Mouse (Mus musculus): ENCODE data around the gene Brpf1. TPM values are rescaled to one million over a fixed set of nuclear protein-coding genes. Genes with fewer than 3 reads are reported as not detected.
"Not testable (repeated sequence)": the region's sequence is repeated elsewhere in the genome, so short reads cannot be mapped to it uniquely, and the experiment has no call there.

The Brpf1 gene
- polyA plus RNA-seq, 1 experiment from 2014 or later: 20.0 TPM

DNA sequence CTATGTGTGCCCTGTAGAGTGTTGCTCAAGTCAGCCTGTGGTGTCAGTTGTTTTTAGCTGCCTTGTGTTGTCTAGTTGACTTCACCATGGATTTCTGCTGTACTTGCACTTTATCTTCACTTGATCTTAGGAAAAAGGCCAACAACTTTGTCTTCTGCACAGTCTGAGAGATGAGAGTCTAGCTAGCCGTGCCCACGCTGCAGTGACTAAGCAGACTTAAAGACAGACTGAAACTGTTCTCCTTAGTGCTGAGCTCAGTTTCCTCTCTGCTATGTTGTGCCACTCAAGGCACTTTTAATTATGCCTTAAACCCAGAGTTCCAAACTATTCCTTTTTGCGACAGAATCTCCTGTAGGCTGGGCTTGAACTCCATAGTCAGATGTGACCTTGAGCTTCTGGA is 9.0 kb downstream of the Brpf1 start:
- Histone ChIP-seq H3K9ac (ENCODE audit: low read depth, low read length) (no peak overlapping the region), H3K27me3 (replicated peaks; ENCODE audit: control insufficient read depth, insufficient read depth, low read length) (no peaks in the 10 kb centered on the region), H3K9me3 (ENCODE audit: control insufficient read depth, low read length) (no peaks in the 10 kb centered on the region), H3K27ac (replicated peaks; ENCODE audit: low read depth, low read length) (no peak overlapping the region), H3K4me1 (ENCODE audit: control insufficient read depth, insufficient read depth, low read length) (no peaks in the 10 kb centered on the region), H3K4me2 (ENCODE audit: low read depth, low read length) (no peak overlapping the region), H3K36me3 (ENCODE audit: control insufficient read depth, insufficient read depth, low read length) (peaks cover 93% of the 10 kb centered on the region), H3K4me3 (ENCODE audit: low read depth, low read length) (no peak overlapping the region)
- ATAC-seq (ENCODE audit: low read depth): no peak
- DNase-seq (ENCODE audit: low spot score): no peak
- WGBS: 91% methylated on average over 3 of the region's 3 CpGs

DNA sequence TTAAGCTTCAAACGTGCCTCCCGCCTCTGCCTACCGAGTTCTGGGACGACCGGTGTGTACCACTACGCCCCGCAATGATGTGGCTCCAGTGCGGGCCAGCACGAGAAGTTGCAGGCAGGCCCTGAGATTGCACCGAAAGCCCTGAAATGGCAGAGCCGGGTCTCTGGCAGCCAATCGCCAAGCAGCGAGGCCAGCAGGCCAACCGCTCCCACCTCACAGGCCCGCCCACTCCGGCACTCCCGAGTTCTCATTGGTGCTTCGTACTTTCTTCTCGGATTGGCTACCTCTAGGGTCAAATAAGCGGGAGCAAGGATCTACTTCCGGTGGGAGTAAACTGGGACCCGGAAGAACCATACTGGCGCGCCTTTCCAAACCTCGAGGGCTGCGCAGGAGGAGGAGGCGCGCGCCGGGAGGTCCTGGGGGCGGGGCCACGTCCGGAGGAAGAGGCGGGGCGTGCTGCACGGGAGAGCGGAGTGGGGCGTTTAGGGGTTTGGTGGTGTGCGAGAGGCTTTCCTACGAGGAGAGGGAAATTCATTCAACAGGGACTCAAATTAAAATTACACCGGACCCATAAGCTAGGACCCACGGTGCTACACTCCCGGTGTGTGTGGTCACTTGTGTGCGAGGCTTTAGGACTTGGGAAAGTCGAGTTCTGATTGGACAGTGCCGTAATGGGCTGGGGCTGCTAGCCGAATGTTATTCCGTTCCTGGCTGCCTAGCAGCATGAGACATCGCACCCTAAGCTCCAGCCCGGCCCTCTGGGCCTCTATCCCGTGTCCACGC is 19.8 kb downstream of the Brpf1 start, which contains the start of gene Ogg1:
Ogg1 (plus strand) TSS at position 440 of the 783 bp plus-strand sequence.
- peaks cover 39% of the 10 kb centered on the region for H3K36me3 ChIP-seq (ENCODE audit: control insufficient read depth, insufficient read depth, low read length)
- peak within 1 kb of the TSS; percentile 71 for H3K9ac ChIP-seq (ENCODE audit: low read depth, low read length)
- WGBS: under 1% methylated on average over 46 of the region's 52 CpGs
- ATAC-seq (ENCODE audit: low read depth) (peak; percentile 98), DNase-seq (ENCODE audit: low spot score) (peak; percentile 100)
- H3K4me3 ChIP-seq (ENCODE audit: low read depth, low read length): peak within 1 kb of the TSS; percentile 63
- H3K4me1 ChIP-seq (ENCODE audit: control insufficient read depth, insufficient read depth, low read length): 0 out of 2 replicates have a peak, but pooled peaks cover 5% of the 10 kb centered on the region
- H3K27ac ChIP-seq (replicated peaks; ENCODE audit: low read depth, low read length): peak within 1 kb of the TSS; percentile 94
- no peaks in the 10 kb centered on the region for H3K27me3 ChIP-seq (replicated peaks; ENCODE audit: control insufficient read depth, insufficient read depth, low read length)
- H3K4me2 ChIP-seq (ENCODE audit: low read depth, low read length): peak within 1 kb of the TSS; percentile 92
- no peaks in the 10 kb centered on the region for H3K9me3 ChIP-seq (ENCODE audit: control insufficient read depth, low read length)

DNA sequence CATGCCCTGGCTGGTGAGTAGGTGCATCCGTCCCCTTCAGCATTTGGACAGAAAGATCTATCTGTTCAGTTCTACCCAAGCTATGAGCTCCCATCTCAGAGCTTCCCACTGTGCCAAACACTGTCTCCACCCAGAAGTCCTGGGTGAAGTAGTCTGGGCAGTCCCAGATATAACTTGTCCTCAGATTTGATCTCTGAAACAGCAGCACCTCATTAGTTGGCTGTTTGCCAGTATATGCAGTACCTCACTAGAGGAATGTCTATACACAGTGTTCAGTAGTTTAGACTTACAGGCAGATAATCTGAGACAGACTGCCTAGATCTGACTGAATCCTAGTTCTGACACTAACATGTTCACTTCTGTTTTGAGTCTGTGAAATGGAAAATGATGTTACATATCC is 22.5 kb downstream of the Brpf1 start:
- no peaks in the 10 kb centered on the region for H3K27me3 ChIP-seq (replicated peaks; ENCODE audit: control insufficient read depth, insufficient read depth, low read length)
- H3K4me1 ChIP-seq (ENCODE audit: control insufficient read depth, insufficient read depth, low read length): 0 out of 2 replicates have a peak, but pooled peaks cover 5% of the 10 kb centered on the region
- ATAC-seq (ENCODE audit: low read depth) (no peak), DNase-seq (ENCODE audit: low spot score) (no peak)
- 88% methylated on average over 1 of the region's 1 CpGs for WGBS
- H3K4me3 ChIP-seq (ENCODE audit: low read depth, low read length): no peak overlapping the region
- no peak overlapping the region for H3K9ac ChIP-seq (ENCODE audit: low read depth, low read length)
- no peak overlapping the region for H3K4me2 ChIP-seq (ENCODE audit: low read depth, low read length)
- H3K9me3 ChIP-seq (ENCODE audit: control insufficient read depth, low read length): no peaks in the 10 kb centered on the region
- no peak overlapping the region for H3K27ac ChIP-seq (replicated peaks; ENCODE audit: low read depth, low read length)
- H3K36me3 ChIP-seq (ENCODE audit: control insufficient read depth, insufficient read depth, low read length): peaks cover 32% of the 10 kb centered on the region

DNA sequence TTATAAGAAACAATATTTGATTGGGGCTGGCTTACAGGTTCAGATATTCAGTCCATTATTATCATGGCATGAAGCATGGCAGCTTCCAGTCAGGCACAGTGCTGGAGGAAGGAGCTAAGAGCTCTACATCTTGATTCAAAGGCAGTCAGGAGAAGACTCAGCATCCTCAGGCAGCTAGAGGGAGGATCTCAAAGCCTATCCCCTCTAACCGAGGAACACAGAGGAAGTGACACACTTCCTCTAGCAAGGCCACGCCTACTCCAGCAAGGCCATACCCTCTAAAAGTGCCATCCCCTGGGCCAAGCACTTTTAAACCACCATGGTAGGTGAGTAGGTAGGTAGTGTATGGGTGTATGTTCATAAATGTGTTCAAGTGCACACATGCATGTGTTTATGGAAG is 23.6 kb downstream of the Brpf1 start:
- Histone ChIP-seq H3K4me1 (ENCODE audit: control insufficient read depth, insufficient read depth, low read length) (0 out of 2 replicates have a peak, but pooled peaks cover 5% of the 10 kb centered on the region), H3K4me2 (ENCODE audit: low read depth, low read length) (no peak overlapping the region), H3K36me3 (ENCODE audit: control insufficient read depth, insufficient read depth, low read length) (peaks cover 32% of the 10 kb centered on the region), H3K27ac (replicated peaks; ENCODE audit: low read depth, low read length) (no peak overlapping the region), H3K9ac (ENCODE audit: low read depth, low read length) (no peak overlapping the region), H3K9me3 (ENCODE audit: control insufficient read depth, low read length) (no peaks in the 10 kb centered on the region), H3K4me3 (ENCODE audit: low read depth, low read length) (no peak overlapping the region), H3K27me3 (replicated peaks; ENCODE audit: control insufficient read depth, insufficient read depth, low read length) (no peaks in the 10 kb centered on the region)
- DNase-seq (ENCODE audit: low spot score): no peak
- WGBS: 52% methylated on average over 2 of the region's 2 CpGs
- no peak for ATAC-seq (ENCODE audit: low read depth)

DNA sequence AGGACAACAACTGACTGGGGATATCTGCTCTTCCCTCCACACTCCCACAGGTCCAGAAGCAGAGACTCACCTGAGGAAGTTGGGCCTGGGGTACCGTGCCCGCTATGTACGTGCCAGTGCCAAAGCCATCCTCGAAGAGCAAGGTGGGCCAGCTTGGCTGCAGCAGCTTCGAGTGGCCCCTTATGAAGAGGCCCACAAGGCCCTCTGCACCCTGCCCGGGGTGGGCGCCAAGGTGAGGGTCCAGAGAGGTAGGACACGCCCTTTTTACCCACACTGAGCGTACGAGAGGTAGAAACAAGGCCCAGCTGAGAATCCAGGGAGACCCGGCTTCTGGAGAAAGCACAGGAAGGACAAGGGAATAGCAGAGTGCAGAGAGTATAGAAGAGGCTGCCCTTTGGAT is 24.8 kb downstream of the Brpf1 start:
- WGBS: 95% methylated on average over 9 of the region's 11 CpGs
- no peaks in the 10 kb centered on the region for H3K9me3 ChIP-seq (ENCODE audit: control insufficient read depth, low read length)
- peaks cover 40% of the 10 kb centered on the region for H3K36me3 ChIP-seq (ENCODE audit: control insufficient read depth, insufficient read depth, low read length)
- no peak overlapping the region for H3K4me2 ChIP-seq (ENCODE audit: low read depth, low read length)
- H3K9ac ChIP-seq (ENCODE audit: low read depth, low read length): no peak overlapping the region
- no peak overlapping the region for H3K4me3 ChIP-seq (ENCODE audit: low read depth, low read length)
- H3K4me1 ChIP-seq (ENCODE audit: control insufficient read depth, insufficient read depth, low read length): no peaks in the 10 kb centered on the region
- DNase-seq (ENCODE audit: low spot score) (no peak), ATAC-seq (ENCODE audit: low read depth) (no peak)
- H3K27ac ChIP-seq (replicated peaks; ENCODE audit: low read depth, low read length): no peak overlapping the region
- H3K27me3 ChIP-seq (replicated peaks; ENCODE audit: control insufficient read depth, insufficient read depth, low read length): no peaks in the 10 kb centered on the region

DNA sequence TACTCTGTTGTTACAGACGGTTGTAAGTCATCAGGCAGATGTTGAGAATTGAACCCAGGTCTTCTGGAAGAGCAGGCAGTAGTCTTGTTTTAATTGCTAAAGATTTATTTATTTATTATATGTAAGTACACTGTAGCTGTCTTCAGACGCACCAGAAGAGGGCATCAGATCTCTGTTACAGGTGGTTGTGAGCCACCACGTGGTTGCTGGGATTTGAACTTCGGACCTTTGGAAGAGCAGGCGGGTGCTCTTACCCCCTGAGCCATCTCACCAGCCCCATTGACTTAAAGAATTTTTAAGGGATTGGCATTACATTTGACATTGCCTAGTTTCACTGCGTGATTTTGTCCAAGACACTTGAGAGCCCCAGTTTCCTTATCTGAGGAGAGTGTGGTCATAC is 25.8 kb downstream of the Brpf1 start:
- not testable (repeated sequence) for H3K4me3 ChIP-seq (ENCODE audit: low read depth, low read length); DNase-seq (ENCODE audit: low spot score); H3K9ac ChIP-seq (ENCODE audit: low read depth, low read length); H3K27ac ChIP-seq (replicated peaks; ENCODE audit: low read depth, low read length); ATAC-seq (ENCODE audit: low read depth); H3K4me2 ChIP-seq (ENCODE audit: low read depth, low read length); H3K9me3 ChIP-seq (ENCODE audit: control insufficient read depth, low read length); H3K4me1 ChIP-seq (ENCODE audit: control insufficient read depth, insufficient read depth, low read length); H3K27me3 ChIP-seq (replicated peaks; ENCODE audit: control insufficient read depth, insufficient read depth, low read length)
- peaks cover 50% of the 10 kb centered on the region for H3K36me3 ChIP-seq (ENCODE audit: control insufficient read depth, insufficient read depth, low read length)
- 72% methylated on average over 6 of the region's 6 CpGs for WGBS

DNA sequence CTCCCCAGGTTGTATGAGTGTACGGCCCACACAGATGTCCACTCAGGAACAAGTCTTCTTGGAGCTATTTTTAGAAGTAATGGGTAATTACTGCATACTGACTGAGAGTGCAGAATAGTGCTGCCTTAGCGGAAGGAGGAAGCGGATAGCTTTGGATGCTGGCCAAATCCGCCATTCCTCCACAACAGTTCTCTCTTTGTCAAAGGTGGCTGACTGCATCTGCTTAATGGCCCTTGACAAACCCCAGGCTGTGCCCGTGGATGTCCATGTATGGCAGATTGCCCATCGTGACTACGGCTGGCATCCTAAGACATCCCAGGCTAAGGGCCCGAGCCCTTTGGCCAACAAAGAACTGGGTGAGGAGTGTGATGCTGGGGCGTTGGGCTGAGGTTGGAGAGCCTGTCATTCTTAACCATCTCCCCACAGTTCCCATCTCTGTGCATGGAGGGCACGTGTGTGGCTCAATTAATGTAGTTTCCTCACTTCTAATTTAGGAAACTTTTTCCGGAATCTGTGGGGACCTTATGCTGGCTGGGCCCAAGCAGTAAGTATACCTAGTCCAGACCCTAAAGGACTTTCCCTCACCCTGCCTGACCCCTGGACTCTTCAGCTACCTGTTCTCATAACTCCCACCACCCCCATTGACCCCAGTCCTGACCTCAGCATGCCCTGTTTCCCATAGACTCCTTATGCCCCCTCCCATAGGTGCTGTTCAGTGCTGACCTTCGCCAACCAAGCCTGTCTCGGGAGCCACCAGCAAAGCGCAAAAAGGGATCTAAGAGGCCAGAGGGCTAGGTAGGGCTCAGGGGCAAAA is 26.4 kb downstream of the Brpf1 start:
- Histone ChIP-seq H3K4me3 (ENCODE audit: low read depth, low read length) (no peak overlapping the region), H3K27me3 (replicated peaks; ENCODE audit: control insufficient read depth, insufficient read depth, low read length) (no peaks in the 10 kb centered on the region), H3K9ac (ENCODE audit: low read depth, low read length) (no peak overlapping the region), H3K9me3 (ENCODE audit: control insufficient read depth, low read length) (no peaks in the 10 kb centered on the region), H3K27ac (replicated peaks; ENCODE audit: low read depth, low read length) (no peak overlapping the region; the same call in 1 of the 2 replicates), H3K4me2 (ENCODE audit: low read depth, low read length) (no peak overlapping the region), H3K4me1 (ENCODE audit: control insufficient read depth, insufficient read depth, low read length) (no peaks in the 10 kb centered on the region), H3K36me3 (ENCODE audit: control insufficient read depth, insufficient read depth, low read length) (peaks cover 55% of the 10 kb centered on the region)
- WGBS: 79% methylated on average over 14 of the region's 14 CpGs
- peak; percentile 80 for DNase-seq (ENCODE audit: low spot score)
- ATAC-seq (ENCODE audit: low read depth): peak; percentile 69; the same call in 1 of the 2 replicates

DNA sequence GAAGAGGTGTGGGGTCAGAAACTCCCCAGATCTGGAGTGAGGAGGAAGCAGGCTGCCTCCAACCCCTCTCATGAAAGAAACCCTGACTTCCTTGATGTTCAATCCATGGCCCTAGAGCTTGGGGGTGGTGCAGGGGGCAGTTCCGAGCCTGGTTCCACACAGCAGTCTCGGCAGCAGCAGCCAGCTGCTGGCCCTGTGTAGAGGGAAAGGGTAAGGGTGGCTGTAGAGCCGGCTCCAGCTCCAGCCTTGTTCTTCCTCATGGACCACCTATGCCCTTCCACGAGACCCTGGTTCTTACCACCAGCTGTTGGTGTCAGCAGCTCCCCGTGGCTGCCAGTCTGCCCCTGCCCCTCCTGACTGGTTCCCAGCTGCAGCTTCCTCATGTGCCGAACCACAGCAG is 27.3 kb downstream of the Brpf1 start:
- Histone ChIP-seq H3K4me2 (ENCODE audit: low read depth, low read length) (no peak overlapping the region), H3K27me3 (replicated peaks; ENCODE audit: control insufficient read depth, insufficient read depth, low read length) (no peaks in the 10 kb centered on the region), H3K27ac (replicated peaks; ENCODE audit: low read depth, low read length) (no peak overlapping the region), H3K4me3 (ENCODE audit: low read depth, low read length) (no peak overlapping the region), H3K36me3 (ENCODE audit: control insufficient read depth, insufficient read depth, low read length) (peaks cover 63% of the 10 kb centered on the region), H3K9ac (ENCODE audit: low read depth, low read length) (no peak overlapping the region), H3K4me1 (ENCODE audit: control insufficient read depth, insufficient read depth, low read length) (no peaks in the 10 kb centered on the region), H3K9me3 (ENCODE audit: control insufficient read depth, low read length) (no peaks in the 10 kb centered on the region)
- ATAC-seq (ENCODE audit: low read depth): no peak
- 83% methylated on average over 5 of the region's 6 CpGs for WGBS
- DNase-seq (ENCODE audit: low spot score): no peak
